Mouse (Mus musculus) limb, embryonic 14.5 days (tissue): Measurements from ENCODE around the gene Atp8b3. TPM values are rescaled to one million over a fixed set of nuclear protein-coding genes. Genes with fewer than 3 reads are reported as not detected.

ENCODE experiments used
- ATAC-seq: fragments of 200-750 bp; cut with Nextera tagmentation; 2 replicates; pipeline ENCODE4 v1.8.0; 2017; ENCODE audit warnings: low read depth, moderate number of reproducible peaks, moderate TSS enrichment; ENCODE audit not compliant: low FRiP score
- DNase-seq: peaks from one replicate; pipeline ENCODE4 v3.0.0-alpha.2; 2015; ENCODE audit warnings: low spot score
- H3K27ac ChIP-seq: fragments of 300-500 bp; sonication (generic); replicated peaks from 2 replicates; pipeline ENCODE4 v1.5.1; 2014; ENCODE audit warnings: low read depth, mild to moderate bottlenecking, low read length, moderate library complexity, mixed read lengths
- H3K27me3 ChIP-seq: fragments of 300-500 bp; sonication (generic); 2 replicates; pipeline ENCODE4 v1.6.1; 2014; ENCODE audit warnings: low read length, mixed read lengths; ENCODE audit not compliant: control insufficient read depth, insufficient read depth
- H3K36me3 ChIP-seq: fragments of 300-500 bp; sonication (generic); 2 replicates; pipeline ENCODE4 v1.6.1; 2014; ENCODE audit warnings: mild to moderate bottlenecking, low read length, moderate library complexity, mixed read lengths; ENCODE audit not compliant: control insufficient read depth, insufficient read depth
- H3K4me1 ChIP-seq: fragments of 300-500 bp; sonication (generic); 2 replicates; pipeline ENCODE4 v1.6.1; 2014; ENCODE audit warnings: antibody characterized with exemption, low read length, mixed read lengths; ENCODE audit not compliant: control insufficient read depth, insufficient read depth
- H3K4me2 ChIP-seq: fragments of 300-500 bp; sonication (generic); replicated peaks from 2 replicates; pipeline ENCODE4 v1.6.1; 2014; ENCODE audit warnings: low read depth, mild to moderate bottlenecking, low read length, moderate library complexity; ENCODE audit not compliant: severe bottlenecking
- H3K4me3 ChIP-seq: fragments of 300-500 bp; sonication (generic); replicated peaks from 2 replicates; pipeline ENCODE4 v1.5.1; 2014; ENCODE audit warnings: low read length
- H3K9ac ChIP-seq: fragments of 300-500 bp; sonication (generic); 2 replicates; pipeline ENCODE4 v1.6.1; 2014; ENCODE audit warnings: mild to moderate bottlenecking, low read depth, low read length, moderate library complexity; ENCODE audit not compliant: severe bottlenecking
- H3K9me3 ChIP-seq: fragments of 300-500 bp; sonication (generic); 2 replicates; pipeline ENCODE4 v1.6.1; 2016; ENCODE audit warnings: low read length; ENCODE audit not compliant: control insufficient read depth
- POLR2A ChIP-seq: fragments of 200-500 bp; IDR thresholded peaks from 2 replicates; pipeline ENCODE4 v1.8.0; 2012; ENCODE audit warnings: inconsistent platforms, mild to moderate bottlenecking, moderate library complexity, borderline replicate concordance; ENCODE audit not compliant: insufficient read depth, insufficient read length; ENCODE audit errors: extremely low read depth
- WGBS: fragments of 180-500 bp; shearing (Covaris S2); extraction: QIAGEN DNeasy Blood & Tissue Kit; methylation state at CpG from one replicate; pipeline ENCODE4 v1.1.7; 2014; 5-methylcytosine and 5-hydroxymethylcytosine counted together
- polyA plus RNA-seq, 2 experiments: library from polyadenylated mRNA; depleted of rRNA in 1 of 2; stranded (reverse) in 1 of 2; unstranded in 1 of 2; fragments of >200 nt; fragmentation: Nextera tagmentation in 1 of 2; extraction: Ambion mirVana in 1 of 2; gene quantifications; 2 replicates each; pipeline versions ENCODE4 v1.2.1 to v1.2.3; 2012 to 2014

Atp8b3 gene
- polyA plus RNA-seq (2012; rRNA removed) (0.30 and 0.70 TPM in 2 replicates), polyA plus RNA-seq (2014; fragmentation: Nextera tagmentation; extraction: Ambion mirVana) (0.14 and 0.22 TPM in 2 replicates)

- Histone ChIP-seq H3K27ac (no peak within 1 kb of the TSS), H3K9ac (no peak within 1 kb of the TSS), H3K4me2 (peak within 1 kb of the TSS; percentile 37), H3K36me3 (peaks cover 30% of the 10 kb centered on the region), H3K9me3 (no peaks in the 10 kb centered on the region), H3K4me1 (peaks cover 3% of the 10 kb centered on the region; the same call in 1 of the 2 replicates), H3K4me3 (0 out of 2 replicates have a peak within 1 kb of the TSS, but pooled peaks have one; percentile 7), H3K27me3 (peaks cover 32% of the 10 kb centered on the region; the same call in 1 of the 2 replicates)
- 4% methylated on average over 28 of the region's 30 CpGs for WGBS
- DNase-seq (peak; percentile 55), ATAC-seq (0 out of 2 replicates have a peak, but pooled peaks have one; percentile 21)
- TF ChIP-seq POLR2A: no peak
Measured at GRCm38 (mm10) chr10:80538710-80539394, at the start of gene Atp8b3. Atp8b3 (minus strand) TSS chr10:80539124.

GRCm38 (mm10) chr10:80587305-80587657 is 48.4 kb upstream of the Atp8b3 start:
- Histone ChIP-seq H3K9ac (no peak overlapping the region), H3K27me3 (no peaks in the 10 kb centered on the region), H3K4me3 (no peak overlapping the region), H3K4me2 (no peak overlapping the region; the same call in 1 of the 2 replicates), H3K4me1 (peaks cover 16% of the 10 kb centered on the region), H3K36me3 (peaks cover 38% of the 10 kb centered on the region), H3K9me3 (no peaks in the 10 kb centered on the region), H3K27ac (no peak overlapping the region; the same call in 1 of the 2 replicates)
- TF ChIP-seq POLR2A: no peak
- ATAC-seq (no peak), DNase-seq (no peak)
- 39% methylated on average over 4 of the region's 4 CpGs for WGBS

- Histone ChIP-seq H3K4me1 (peaks cover 16% of the 10 kb centered on the region), H3K27me3 (no peaks in the 10 kb centered on the region), H3K9me3 (no peaks in the 10 kb centered on the region), H3K9ac (peak overlapping the region; percentile 34; the same call in 1 of the 2 replicates), H3K4me3 (no peak overlapping the region), H3K4me2 (no peak overlapping the region; the same call in none of the 2 replicates), H3K36me3 (peaks cover 38% of the 10 kb centered on the region), H3K27ac (peak overlapping the region; percentile 13; the same call in 1 of the 2 replicates)
- ATAC-seq: no peak
- WGBS: 93% methylated on average over 33 of the region's 51 CpGs
- no peak for DNase-seq
- TF ChIP-seq POLR2A: no peak
Measured at GRCm38 (mm10) chr10:80586407-80587304, 47.7 kb upstream of the Atp8b3 start.

- Histone ChIP-seq H3K9ac (no peak overlapping the region), H3K4me3 (no peak overlapping the region), H3K27me3 (no peaks in the 10 kb centered on the region), H3K4me2 (no peak overlapping the region), H3K4me1 (peaks cover 15% of the 10 kb centered on the region), H3K9me3 (no peaks in the 10 kb centered on the region), H3K27ac (no peak overlapping the region), H3K36me3 (peaks cover 41% of the 10 kb centered on the region)
- 93% methylated on average over 8 of the region's 8 CpGs for WGBS
- DNase-seq (no peak), ATAC-seq (no peak)
- TF ChIP-seq POLR2A: no peak
Measured at GRCm38 (mm10) chr10:80585581-80585980, 46.7 kb upstream of the Atp8b3 start.
